Mouse (Mus musculus) limb, embryonic 15.5 days (tissue): Measurements from ENCODE around the gene Atl3. TPM values are rescaled to one million over a fixed set of nuclear protein-coding genes. Genes with fewer than 3 reads are reported as not detected.

Experiments
- ATAC-seq: fragments of 200-750 bp; cut with Nextera tagmentation; 2 replicates; pipeline ENCODE4 v1.8.0; 2017; ENCODE audit warnings: low read depth, moderate TSS enrichment; ENCODE audit not compliant: insufficient number of reproducible peaks, low FRiP score, low TSS enrichment
- H3K27ac ChIP-seq: fragments of 300-500 bp; sonication (generic); 2 replicates; pipeline ENCODE4 v1.5.1; 2015; ENCODE audit warnings: moderate library complexity, mild to moderate bottlenecking, inconsistent platforms
- H3K27me3 ChIP-seq: fragments of 300-500 bp; sonication (generic); 2 replicates; pipeline ENCODE4 v1.6.1; 2015; ENCODE audit warnings: inconsistent platforms
- H3K36me3 ChIP-seq: fragments of 300-500 bp; sonication (generic); 2 replicates; pipeline ENCODE4 v1.6.1; 2015; ENCODE audit warnings: inconsistent platforms
- H3K4me1 ChIP-seq: fragments of 300-500 bp; sonication (generic); 2 replicates; pipeline ENCODE4 v1.6.1; 2015; ENCODE audit warnings: inconsistent platforms
- H3K4me2 ChIP-seq: fragments of 300-500 bp; sonication (generic); 2 replicates; pipeline ENCODE4 v1.6.1; 2015; ENCODE audit warnings: mild to moderate bottlenecking, inconsistent platforms
- H3K4me3 ChIP-seq: fragments of 300-500 bp; sonication (generic); 2 replicates; pipeline ENCODE4 v1.5.1; 2015; ENCODE audit warnings: mild to moderate bottlenecking, inconsistent platforms
- H3K9ac ChIP-seq: fragments of 300-500 bp; sonication (generic); 2 replicates; pipeline ENCODE4 v1.6.1; 2015; ENCODE audit warnings: inconsistent platforms
- H3K9me3 ChIP-seq: fragments of 300-500 bp; sonication (generic); 2 replicates; pipeline ENCODE4 v1.6.1; 2016; ENCODE audit warnings: inconsistent platforms
- WGBS: fragments of 180-500 bp; shearing (Covaris S2); methylation state at CpG from one replicate; pipeline ENCODE4 v1.1.7; 2015; 5-methylcytosine and 5-hydroxymethylcytosine counted together
- polyA plus RNA-seq: library from polyadenylated mRNA; unstranded; fragments of >200 nt; fragmentation: Nextera tagmentation; extraction: Ambion mirVana; gene quantifications from 2 replicates; pipeline ENCODE4 v1.2.1, GENCODE M21; 2015

Gene Atl3
- polyA plus RNA-seq, 1 experiment from 2014 or later, result 16.6 TPM

GRCm38 (mm10) chr19:7502432-7502831 lies 8.6 kb downstream of the Atl3 start:
- H3K9ac ChIP-seq, result no peak overlapping the region
- H3K36me3 ChIP-seq, result no peaks in the 10 kb centered on the region
- 76% methylated on average over 2 of the region's 2 CpGs for whole genome bisulfite sequencing
- no peak overlapping the region for H3K4me2 ChIP-seq
- no peaks in the 10 kb centered on the region for H3K27me3 ChIP-seq
- H3K9me3 ChIP-seq, result no peaks in the 10 kb centered on the region
- H3K27ac ChIP-seq, result no peak overlapping the region
- H3K4me3 ChIP-seq, result no peak overlapping the region
- no peaks in the 10 kb centered on the region for H3K4me1 ChIP-seq
- no peak for ATAC-seq

GRCm38 (mm10) chr19:7506321-7506720 lies 12.5 kb downstream of the Atl3 start:
- Histone ChIP-seq H3K9ac (no peak overlapping the region), H3K4me1 (no peaks in the 10 kb centered on the region), H3K4me3 (no peak overlapping the region), H3K27ac (no peak overlapping the region), H3K27me3 (no peaks in the 10 kb centered on the region), H3K9me3 (no peaks in the 10 kb centered on the region), H3K36me3 (peaks cover 17% of the 10 kb centered on the region), H3K4me2 (no peak overlapping the region)
- no peak for ATAC-seq
- WGBS, result 59% methylated on average over 1 of the region's 1 CpGs

- Histone ChIP-seq H3K9ac (no peak overlapping the region), H3K9me3 (no peaks in the 10 kb centered on the region), H3K27ac (no peak overlapping the region), H3K4me2 (no peak overlapping the region), H3K36me3 (peaks cover 26% of the 10 kb centered on the region), H3K4me3 (no peak overlapping the region), H3K27me3 (no peaks in the 10 kb centered on the region), H3K4me1 (no peaks in the 10 kb centered on the region)
- WGBS, result 77% methylated on average over 4 of the region's 4 CpGs
- no peak for ATAC-seq
Measured at GRCm38 (mm10) chr19:7508026-7508425, 14.2 kb downstream of the Atl3 start.

- H3K27ac ChIP-seq, result no peak overlapping the region
- H3K9me3 ChIP-seq, result no peaks in the 10 kb centered on the region
- H3K27me3 ChIP-seq, result no peaks in the 10 kb centered on the region
- H3K4me1 ChIP-seq, result no peaks in the 10 kb centered on the region
- H3K4me3 ChIP-seq, result no peak overlapping the region
- WGBS, result 79% methylated on average over 1 of the region's 1 CpGs
- H3K4me2 ChIP-seq, result no peak overlapping the region
- H3K9ac ChIP-seq, result no peak overlapping the region
- H3K36me3 ChIP-seq, result peaks cover 51% of the 10 kb centered on the region
- ATAC-seq, result no peak
Measured at GRCm38 (mm10) chr19:7516437-7516836, 22.6 kb downstream of the Atl3 start.

GRCm38 (mm10) chr19:7521619-7522018 lies 27.8 kb downstream of the Atl3 start:
- H3K4me2 ChIP-seq, result no peak overlapping the region
- no peaks in the 10 kb centered on the region for H3K27me3 ChIP-seq
- H3K4me3 ChIP-seq, result no peak overlapping the region
- H3K36me3 ChIP-seq, result peaks cover 66% of the 10 kb centered on the region
- H3K27ac ChIP-seq, result no peak overlapping the region
- H3K9ac ChIP-seq, result no peak overlapping the region
- WGBS, result 92% methylated on average over 3 of the region's 3 CpGs
- ATAC-seq, result no peak
- H3K4me1 ChIP-seq, result no peaks in the 10 kb centered on the region
- no peaks in the 10 kb centered on the region for H3K9me3 ChIP-seq

- no peak overlapping the region for H3K9ac ChIP-seq
- H3K4me1 ChIP-seq, result no peaks in the 10 kb centered on the region
- H3K27ac ChIP-seq, result no peak overlapping the region
- H3K4me2 ChIP-seq, result no peak overlapping the region
- no peaks in the 10 kb centered on the region for H3K9me3 ChIP-seq
- ATAC-seq, result no peak
- WGBS, result 95% methylated on average over 2 of the region's 2 CpGs
- peaks cover 64% of the 10 kb centered on the region for H3K36me3 ChIP-seq
- H3K4me3 ChIP-seq, result no peak overlapping the region
- H3K27me3 ChIP-seq, result no peaks in the 10 kb centered on the region
Measured at GRCm38 (mm10) chr19:7522856-7523255, 29.0 kb downstream of the Atl3 start.

GRCm38 (mm10) chr19:7523292-7523691 lies 29.5 kb downstream of the Atl3 start:
- no peak overlapping the region for H3K9ac ChIP-seq
- peaks cover 63% of the 10 kb centered on the region for H3K36me3 ChIP-seq
- ATAC-seq, result no peak
- H3K9me3 ChIP-seq, result no peaks in the 10 kb centered on the region
- H3K4me3 ChIP-seq, result no peak overlapping the region
- H3K27me3 ChIP-seq, result no peaks in the 10 kb centered on the region
- 96% methylated on average over 1 of the region's 1 CpGs for WGBS
- no peaks in the 10 kb centered on the region for H3K4me1 ChIP-seq
- no peak overlapping the region for H3K27ac ChIP-seq
- no peak overlapping the region for H3K4me2 ChIP-seq

GRCm38 (mm10) chr19:7523781-7524180 lies 29.9 kb downstream of the Atl3 start:
- Histone ChIP-seq H3K36me3 (peaks cover 58% of the 10 kb centered on the region), H3K9me3 (no peaks in the 10 kb centered on the region), H3K9ac (no peak overlapping the region), H3K27ac (no peak overlapping the region), H3K27me3 (no peaks in the 10 kb centered on the region), H3K4me2 (no peak overlapping the region), H3K4me1 (no peaks in the 10 kb centered on the region), H3K4me3 (no peak overlapping the region)
- ATAC-seq, result no peak

- Histone ChIP-seq H3K27ac (no peak overlapping the region), H3K4me3 (no peak overlapping the region), H3K36me3 (peaks cover 57% of the 10 kb centered on the region), H3K4me2 (no peak overlapping the region), H3K4me1 (no peaks in the 10 kb centered on the region), H3K9ac (no peak overlapping the region), H3K9me3 (no peaks in the 10 kb centered on the region), H3K27me3 (no peaks in the 10 kb centered on the region)
- no peak for ATAC-seq
- 62% methylated on average over 3 of the region's 3 CpGs for WGBS
Measured at GRCm38 (mm10) chr19:7524879-7525278, 31.0 kb downstream of the Atl3 start.

GRCm38 (mm10) chr19:7528639-7529428 lies 35.0 kb downstream of the Atl3 start:
- no peaks in the 10 kb centered on the region for H3K4me1 ChIP-seq
- no peak overlapping the region for H3K27ac ChIP-seq
- WGBS, result 51% methylated on average over 7 of the region's 7 CpGs
- H3K27me3 ChIP-seq, result no peaks in the 10 kb centered on the region
- no peaks in the 10 kb centered on the region for H3K9me3 ChIP-seq
- no peak overlapping the region for H3K4me2 ChIP-seq
- no peak for ATAC-seq
- H3K4me3 ChIP-seq, result no peak overlapping the region
- H3K9ac ChIP-seq, result no peak overlapping the region
- peaks cover 61% of the 10 kb centered on the region for H3K36me3 ChIP-seq

- Histone ChIP-seq H3K36me3 (peaks cover 49% of the 10 kb centered on the region), H3K4me1 (no peaks in the 10 kb centered on the region), H3K9ac (no peak overlapping the region), H3K27ac (no peak overlapping the region), H3K27me3 (no peaks in the 10 kb centered on the region), H3K9me3 (no peaks in the 10 kb centered on the region), H3K4me3 (no peak overlapping the region), H3K4me2 (no peak overlapping the region)
- ATAC-seq, result no peak
- WGBS, result 89% methylated on average over 5 of the region's 5 CpGs
Measured at GRCm38 (mm10) chr19:7531906-7532305, 38.1 kb downstream of the Atl3 start.

- Histone ChIP-seq H3K27ac (no peak overlapping the region), H3K36me3 (peaks cover 52% of the 10 kb centered on the region), H3K27me3 (no peaks in the 10 kb centered on the region), H3K4me1 (no peaks in the 10 kb centered on the region), H3K9ac (no peak overlapping the region), H3K4me3 (no peak overlapping the region), H3K4me2 (no peak overlapping the region), H3K9me3 (no peaks in the 10 kb centered on the region)
- no peak for ATAC-seq
- 73% methylated on average over 5 of the region's 5 CpGs for WGBS
Measured at GRCm38 (mm10) chr19:7533891-7534290, 40.1 kb downstream of the Atl3 start.

- ATAC-seq, result no peak
- Histone ChIP-seq H3K4me3 (no peak overlapping the region), H3K4me2 (no peak overlapping the region), H3K27me3 (no peaks in the 10 kb centered on the region), H3K4me1 (no peaks in the 10 kb centered on the region), H3K9ac (no peak overlapping the region), H3K36me3 (no peaks in the 10 kb centered on the region), H3K27ac (no peak overlapping the region), H3K9me3 (no peaks in the 10 kb centered on the region)
- 92% methylated on average over 3 of the region's 3 CpGs for WGBS
Measured at GRCm38 (mm10) chr19:7548924-7549323, 55.1 kb downstream of the Atl3 start.
